Mouse (Mus musculus): Measurements from ENCODE around the gene Erh.

Gene Erh

GRCm38 (mm10) chr12:80604218-80604617 is 39.9 kb downstream of the Erh start:
- Histone ChIP-seq H3K4me1 (replicated peaks; ENCODE audit: low read depth, low read length) (peaks cover 8% of the 10 kb centered on the region), H3K36me3 (ENCODE audit: insufficient read depth, low read length) (no peaks in the 10 kb centered on the region), H3K27me3 (ENCODE audit: insufficient read depth, low read length) (peaks cover 10% of the 10 kb centered on the region; the same call in 1 of the 2 replicates), H3K9me3 (ENCODE audit: low read length) (no peaks in the 10 kb centered on the region), H3K4me3 (replicated peaks; ENCODE audit: low read length) (no peak overlapping the region)
- TF ChIP-seq NANOG (IDR thresholded peaks at IDR 0.05; ENCODE audit: borderline replicate concordance, low read length) = no peak
- no peak for TF ChIP-seq CTCF (conservative IDR thresholded peaks at IDR 0.05; ENCODE audit: low read length)
- TF ChIP-seq POU5F1 (IDR thresholded peaks at IDR 0.05; ENCODE audit: borderline replicate concordance, low read length) = no peak

- Histone ChIP-seq H3K9me3 (ENCODE audit: low read length) (no peaks in the 10 kb centered on the region), H3K27me3 (ENCODE audit: insufficient read depth, low read length) (peaks cover 10% of the 10 kb centered on the region; the same call in 1 of the 2 replicates), H3K36me3 (ENCODE audit: insufficient read depth, low read length) (no peaks in the 10 kb centered on the region), H3K4me3 (replicated peaks; ENCODE audit: low read length) (no peak overlapping the region), H3K4me1 (replicated peaks; ENCODE audit: low read depth, low read length) (peaks cover 14% of the 10 kb centered on the region)
- TF ChIP-seq NANOG (IDR thresholded peaks at IDR 0.05; ENCODE audit: borderline replicate concordance, low read length) (no peak), POU5F1 (IDR thresholded peaks at IDR 0.05; ENCODE audit: borderline replicate concordance, low read length) (no peak), CTCF (conservative IDR thresholded peaks at IDR 0.05; ENCODE audit: low read length) (no peak)
Measured at GRCm38 (mm10) chr12:80603566-80603965, 40.6 kb downstream of the Erh start.

- Histone ChIP-seq H3K36me3 (ENCODE audit: insufficient read depth, low read length) (no peaks in the 10 kb centered on the region), H3K9me3 (ENCODE audit: low read length) (no peaks in the 10 kb centered on the region), H3K4me1 (replicated peaks; ENCODE audit: low read depth, low read length) (peaks cover 22% of the 10 kb centered on the region), H3K4me3 (replicated peaks; ENCODE audit: low read length) (no peak overlapping the region), H3K27me3 (ENCODE audit: insufficient read depth, low read length) (peaks cover 10% of the 10 kb centered on the region; the same call in 1 of the 2 replicates)
- TF ChIP-seq POU5F1 (IDR thresholded peaks at IDR 0.05; ENCODE audit: borderline replicate concordance, low read length) (no peak), NANOG (IDR thresholded peaks at IDR 0.05; ENCODE audit: borderline replicate concordance, low read length) (no peak), CTCF (conservative IDR thresholded peaks at IDR 0.05; ENCODE audit: low read length) (no peak)
Measured at GRCm38 (mm10) chr12:80602432-80602831, 41.7 kb downstream of the Erh start.

GRCm38 (mm10) chr12:80601597-80602269 is 42.4 kb downstream of the Erh start:
- H3K9me3 ChIP-seq (ENCODE audit: low read length) = no peaks in the 10 kb centered on the region

GRCm38 (mm10) chr12:80598756-80599155 is 45.4 kb downstream of the Erh start:
- Histone ChIP-seq H3K36me3 (ENCODE audit: insufficient read depth, low read length) (no peaks in the 10 kb centered on the region), H3K4me1 (replicated peaks; ENCODE audit: low read depth, low read length) (peaks cover 18% of the 10 kb centered on the region), H3K27me3 (ENCODE audit: insufficient read depth, low read length) (peaks cover 14% of the 10 kb centered on the region; the same call in 1 of the 2 replicates), H3K9me3 (ENCODE audit: low read length) (no peaks in the 10 kb centered on the region), H3K4me3 (replicated peaks; ENCODE audit: low read length) (no peak overlapping the region)
- TF ChIP-seq POU5F1 (IDR thresholded peaks at IDR 0.05; ENCODE audit: borderline replicate concordance, low read length) (no peak), NANOG (IDR thresholded peaks at IDR 0.05; ENCODE audit: borderline replicate concordance, low read length) (no peak), CTCF (conservative IDR thresholded peaks at IDR 0.05; ENCODE audit: low read length) (no peak)

More at GRCm38 (mm10) chr12:80601597-80602269, 42.4 kb downstream of the Erh start:
- H3K36me3 ChIP-seq (ENCODE audit: insufficient read depth, low read length) = no peaks in the 10 kb centered on the region
- H3K4me3 ChIP-seq (replicated peaks; ENCODE audit: low read length) = no peak overlapping the region
- peaks cover 10% of the 10 kb centered on the region; the same call in 1 of the 2 replicates for H3K27me3 ChIP-seq (ENCODE audit: insufficient read depth, low read length)
- H3K4me1 ChIP-seq (replicated peaks; ENCODE audit: low read depth, low read length) = peaks cover 22% of the 10 kb centered on the region
- no peak for TF ChIP-seq NANOG (IDR thresholded peaks at IDR 0.05; ENCODE audit: borderline replicate concordance, low read length)
- TF ChIP-seq CTCF (conservative IDR thresholded peaks at IDR 0.05; ENCODE audit: low read length) = no peak
- TF ChIP-seq POU5F1 (IDR thresholded peaks at IDR 0.05; ENCODE audit: borderline replicate concordance, low read length) = no peak

- no peak for TF ChIP-seq POU5F1 (IDR thresholded peaks at IDR 0.05; ENCODE audit: borderline replicate concordance, low read length)
- H3K9me3 ChIP-seq (ENCODE audit: low read length) = no peaks in the 10 kb centered on the region
- peaks cover 18% of the 10 kb centered on the region for H3K4me1 ChIP-seq (replicated peaks; ENCODE audit: low read depth, low read length)
- H3K36me3 ChIP-seq (ENCODE audit: insufficient read depth, low read length) = no peaks in the 10 kb centered on the region
- peaks cover 17% of the 10 kb centered on the region; the same call in 1 of the 2 replicates for H3K27me3 ChIP-seq (ENCODE audit: insufficient read depth, low read length)
- H3K4me3 ChIP-seq (replicated peaks; ENCODE audit: low read length) = no peak overlapping the region
Measured at GRCm38 (mm10) chr12:80598236-80598635, 45.9 kb downstream of the Erh start.

- TF ChIP-seq CTCF (conservative IDR thresholded peaks at IDR 0.05; ENCODE audit: low read length) = no peak
- TF ChIP-seq POU5F1 (IDR thresholded peaks at IDR 0.05; ENCODE audit: borderline replicate concordance, low read length) = no peak
- no peak for TF ChIP-seq NANOG (IDR thresholded peaks at IDR 0.05; ENCODE audit: borderline replicate concordance, low read length)
- Histone ChIP-seq H3K27me3 (ENCODE audit: insufficient read depth, low read length) (peaks cover 11% of the 10 kb centered on the region; the same call in 1 of the 2 replicates), H3K4me3 (replicated peaks; ENCODE audit: low read length) (no peak overlapping the region), H3K4me1 (replicated peaks; ENCODE audit: low read depth, low read length) (peaks cover 18% of the 10 kb centered on the region), H3K9me3 (ENCODE audit: low read length) (no peaks in the 10 kb centered on the region), H3K36me3 (ENCODE audit: insufficient read depth, low read length) (no peaks in the 10 kb centered on the region)
Measured at GRCm38 (mm10) chr12:80595968-80596367, 48.2 kb downstream of the Erh start.

GRCm38 (mm10) chr12:80595566-80595965 is 48.6 kb downstream of the Erh start:
- Histone ChIP-seq H3K27me3 (ENCODE audit: insufficient read depth, low read length) (peaks cover 8% of the 10 kb centered on the region; the same call in 1 of the 2 replicates), H3K36me3 (ENCODE audit: insufficient read depth, low read length) (no peaks in the 10 kb centered on the region), H3K4me1 (replicated peaks; ENCODE audit: low read depth, low read length) (peaks cover 18% of the 10 kb centered on the region), H3K4me3 (replicated peaks; ENCODE audit: low read length) (no peak overlapping the region), H3K9me3 (ENCODE audit: low read length) (no peaks in the 10 kb centered on the region)
- TF ChIP-seq POU5F1 (IDR thresholded peaks at IDR 0.05; ENCODE audit: borderline replicate concordance, low read length) = no peak
- TF ChIP-seq NANOG (IDR thresholded peaks at IDR 0.05; ENCODE audit: borderline replicate concordance, low read length) = no peak
- no peak for TF ChIP-seq CTCF (conservative IDR thresholded peaks at IDR 0.05; ENCODE audit: low read length)

Data from E14TG2a.4 (cell line).